Mouse (Mus musculus) urinary bladder, postnatal 14 days (tissue): ENCODE results near the gene Gm30302.

Source experiments
- DNase-seq: peaks from one replicate; pipeline ENCODE4 v3.0.0; 2021; ENCODE audit warnings: low spot score

The Gm30302 gene

GRCm38 (mm10) chr13:49738011-49738410, 60.8 kb downstream of the Gm30302 start:
- DNase-seq: no peak

- no peak for DNase-seq
Observed at GRCm38 (mm10) chr13:49736430-49736829, 62.4 kb downstream of the Gm30302 start.
